Mouse (Mus musculus) cerebellum, adult (tissue): ENCODE results near the gene Rrad.
"Not testable (repeated sequence)": the region's sequence is repeated elsewhere in the genome, so short reads cannot be mapped to it uniquely, and the experiment has no call there.

Experiments used
- ATAC-seq: cut with Nextera tagmentation; 2 replicates; pipeline ENCODE4 v1.9.2; 2017; ENCODE audit warnings: mild to moderate bottlenecking, moderate library complexity, mixed read lengths; ENCODE audit not compliant: insufficient number of reproducible peaks, low FRiP score, low TSS enrichment

Rrad gene

DNA sequence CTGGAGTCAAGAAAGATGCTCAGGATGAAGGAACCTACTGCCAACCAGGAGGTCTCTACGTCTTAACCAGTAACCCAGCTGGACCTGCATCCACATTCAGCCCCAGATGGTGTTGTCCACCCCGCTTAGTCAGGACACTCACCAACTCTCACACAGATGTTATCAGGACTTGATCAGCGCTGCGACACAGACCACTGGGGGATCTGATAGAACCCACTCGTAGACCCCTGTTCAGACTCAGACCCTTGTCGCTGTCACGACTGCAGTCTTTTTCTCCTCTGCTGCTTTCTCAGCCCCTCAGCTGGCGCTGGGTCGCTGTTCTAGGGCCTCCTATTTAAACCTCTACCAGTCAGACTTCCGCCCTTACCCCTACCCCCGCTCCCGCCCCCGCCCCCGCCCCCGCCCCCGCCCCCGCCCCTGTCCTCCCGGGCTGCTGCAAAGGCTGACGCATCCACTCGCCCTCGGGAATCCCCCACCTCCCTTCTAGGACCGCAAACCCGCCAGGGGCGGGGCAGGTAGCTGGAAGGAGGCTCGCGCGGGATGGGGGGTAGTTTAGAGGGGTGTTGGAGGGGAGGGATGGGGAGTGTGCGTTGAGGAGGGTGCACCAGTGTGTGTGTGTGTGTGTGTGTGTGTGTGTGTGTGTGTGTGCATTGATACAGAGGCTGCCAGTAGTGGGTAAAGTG, at the start of gene Rrad:
Rrad (minus strand) TSS at position 347 of the 683 bp plus-strand sequence.
- ATAC-seq: no peak

DNA sequence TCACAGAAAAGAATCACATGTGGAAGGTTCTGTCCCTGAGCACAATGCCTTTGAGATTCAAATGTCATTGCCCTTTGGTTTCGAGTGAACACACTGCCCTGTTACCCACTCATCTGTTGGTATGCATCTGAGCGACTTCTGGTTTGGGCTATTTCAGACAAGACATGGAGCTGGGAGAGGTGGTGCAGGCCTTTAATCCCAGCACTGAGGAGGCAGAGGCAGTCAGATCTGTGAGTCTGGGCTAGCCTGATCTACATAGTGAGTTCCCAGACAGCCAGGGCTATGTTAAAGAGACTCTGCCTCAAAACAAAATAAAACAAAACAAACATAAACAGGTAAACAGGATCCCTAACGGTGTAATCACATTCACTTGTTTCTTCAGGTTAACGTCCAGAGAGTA, 24.5 kb upstream of the Rrad start:
- ATAC-seq: no peak

DNA sequence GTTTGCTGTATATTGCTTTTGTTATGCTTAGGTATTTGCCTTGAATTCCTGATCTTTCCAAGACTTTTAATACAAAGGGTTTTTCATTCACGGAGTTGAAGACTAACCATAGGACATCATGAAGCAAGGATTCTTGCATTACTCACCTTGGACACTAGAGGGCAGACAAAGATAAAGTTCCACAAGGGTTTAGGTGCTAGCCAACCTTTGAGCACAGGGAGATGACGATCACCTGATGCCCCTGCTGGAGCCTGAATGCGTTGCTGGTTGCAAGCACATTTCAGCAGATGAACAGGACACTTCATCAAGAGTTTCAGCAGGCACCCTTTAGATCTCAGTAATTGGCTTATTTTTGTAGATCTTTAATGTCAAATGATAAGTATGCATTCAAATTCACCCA, 23.9 kb upstream of the Rrad start:
- peak; percentile 95 for ATAC-seq

DNA sequence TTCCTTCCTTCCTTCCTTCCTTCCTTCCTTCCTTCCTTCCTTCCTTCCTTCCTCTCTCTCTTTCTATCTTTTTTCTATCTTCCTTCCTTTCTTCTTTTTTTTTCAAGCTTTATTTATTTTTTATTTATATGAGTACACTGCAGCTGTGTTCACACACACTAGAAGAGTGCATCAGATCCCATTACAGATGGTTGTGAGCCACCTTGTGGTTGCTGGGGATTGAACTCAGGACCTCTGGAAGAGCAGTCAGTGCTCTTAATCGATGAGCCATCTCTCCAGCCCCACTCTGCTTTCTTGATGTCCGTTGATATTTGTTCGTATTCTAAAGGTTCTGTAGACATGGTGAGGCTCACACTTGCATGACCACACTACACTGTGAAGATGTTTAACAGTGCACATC, 13.1 kb upstream of the Rrad start:
- not testable (repeated sequence) for ATAC-seq

DNA sequence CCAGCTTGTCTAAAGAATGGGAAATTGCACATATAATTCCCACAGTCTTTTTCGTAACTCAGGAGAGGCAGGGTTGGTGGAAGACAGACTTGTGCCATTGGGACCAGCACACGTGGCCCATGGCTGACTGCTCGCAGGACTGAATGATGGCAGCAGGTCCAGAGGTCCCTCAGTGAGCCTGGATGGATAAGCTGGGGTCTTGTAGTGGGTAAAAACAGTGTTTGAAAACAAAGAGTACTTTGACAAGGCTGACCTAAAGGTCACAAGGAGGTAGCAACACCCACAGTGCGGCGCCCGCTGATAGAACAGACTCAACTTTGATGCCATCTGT, 11.2 kb upstream of the Rrad start:
- no peak for ATAC-seq

DNA sequence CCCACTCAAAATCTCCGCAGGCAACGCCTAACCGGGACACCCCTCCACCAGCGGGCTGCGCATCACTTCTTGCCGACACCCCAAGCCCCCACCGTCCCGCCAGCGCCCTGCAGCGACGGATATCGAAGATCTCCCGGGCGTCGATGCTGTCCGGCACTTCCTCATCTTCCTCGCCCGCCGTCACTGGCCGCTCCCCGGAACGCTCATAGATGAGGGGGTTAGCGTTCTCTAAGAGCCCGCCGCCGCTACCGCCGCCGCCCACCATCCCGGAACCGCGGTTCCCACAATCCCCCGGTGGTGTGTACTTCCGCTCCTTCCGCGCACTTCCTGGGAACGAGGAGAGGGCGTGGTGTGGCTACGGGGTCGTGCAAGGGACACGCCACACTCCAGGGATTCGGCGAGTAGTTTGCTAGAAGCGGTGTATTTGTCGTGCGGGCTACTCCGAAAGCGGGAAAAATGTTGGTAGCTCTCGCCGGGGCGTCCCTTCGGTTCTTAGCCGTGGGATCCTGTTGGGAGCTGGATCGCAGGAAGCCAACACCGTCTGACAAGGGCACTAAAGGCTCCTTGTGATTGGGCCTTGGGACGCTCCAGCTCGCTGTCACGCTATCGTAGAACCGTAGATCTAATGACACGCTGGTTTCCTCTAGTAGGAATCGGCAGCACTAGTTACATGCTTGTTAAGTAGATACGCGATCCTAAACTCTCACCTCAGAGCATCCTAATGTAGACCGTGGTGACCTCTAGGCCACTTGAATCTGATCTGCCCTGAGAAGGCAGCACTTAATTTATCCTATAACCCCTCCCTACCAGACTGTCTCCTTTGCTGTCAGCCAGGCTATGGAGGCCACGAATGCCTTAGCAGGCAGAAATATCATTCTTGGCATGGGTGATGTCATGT, 10.5 kb upstream of the Rrad start, which contains the start of gene Ciao2b:
Ciao2b (minus strand) TSS at position 540 of the 898 bp plus-strand sequence.
- ATAC-seq: peak; percentile 96

DNA sequence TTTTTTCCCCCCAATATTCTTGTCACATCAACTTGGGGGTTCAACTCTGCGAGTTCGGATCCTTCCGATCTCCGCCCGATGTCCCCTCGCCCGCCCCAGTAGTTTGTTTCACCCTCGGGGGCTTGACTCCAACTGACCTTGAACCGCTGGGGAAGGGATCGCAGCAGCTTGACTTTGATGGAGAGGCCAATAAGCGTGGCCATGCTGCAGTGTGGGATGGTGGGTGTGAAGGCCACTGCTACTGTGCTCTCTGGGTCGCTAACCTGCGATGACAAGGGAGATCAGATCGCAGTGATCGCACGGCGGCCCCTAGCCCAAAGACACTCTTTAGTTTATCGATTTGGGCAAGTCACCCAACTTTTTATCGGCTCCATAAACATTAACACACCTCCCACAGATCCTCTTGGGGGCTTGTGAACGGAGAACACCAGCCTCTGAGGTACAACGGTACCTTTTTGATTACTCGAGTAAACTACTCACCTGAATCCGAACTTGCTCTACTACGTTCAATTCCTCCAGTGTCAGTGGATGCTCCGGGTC, 9.8 kb upstream of the Rrad start:
- ATAC-seq: no peak

DNA sequence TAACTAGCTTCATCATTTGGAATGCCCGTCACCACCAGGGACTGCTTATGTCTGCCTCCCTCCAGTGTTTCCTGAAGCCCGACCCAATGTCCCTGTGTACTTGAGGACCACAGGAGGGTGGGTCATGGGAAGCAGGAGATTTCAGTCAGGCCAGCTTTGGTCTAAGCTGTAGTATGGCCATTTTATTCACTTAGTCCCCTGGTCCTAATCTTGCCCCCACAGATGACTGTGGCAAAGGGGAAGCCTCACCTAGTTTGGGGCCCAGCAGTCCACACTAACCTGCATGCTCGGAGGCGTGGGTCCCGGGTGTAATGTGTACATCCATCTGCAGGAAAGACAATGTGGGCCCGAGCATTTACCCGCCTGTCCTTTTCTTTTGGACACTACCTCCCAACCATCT, 9.1 kb upstream of the Rrad start:
- no peak for ATAC-seq

DNA sequence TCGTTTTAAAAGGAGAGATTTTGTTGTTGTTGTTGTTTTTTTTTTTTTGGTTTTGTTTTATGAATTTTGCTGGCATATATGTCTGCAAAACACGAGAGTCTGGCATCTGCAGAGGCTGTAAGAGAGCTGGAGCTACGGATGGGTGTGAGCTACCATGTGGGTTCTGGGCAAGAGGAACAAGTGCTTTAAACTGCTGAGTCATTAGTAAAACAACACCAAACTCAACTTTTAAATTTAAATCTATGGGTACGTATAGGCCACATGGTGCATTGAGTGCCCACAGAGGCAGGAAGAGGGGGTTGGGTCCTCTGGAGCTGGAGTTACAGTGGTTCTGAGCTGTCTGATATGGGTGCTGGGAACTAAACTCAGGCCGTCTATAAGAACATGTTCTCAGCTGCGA, 6.9 kb upstream of the Rrad start:
- ATAC-seq: no peak

DNA sequence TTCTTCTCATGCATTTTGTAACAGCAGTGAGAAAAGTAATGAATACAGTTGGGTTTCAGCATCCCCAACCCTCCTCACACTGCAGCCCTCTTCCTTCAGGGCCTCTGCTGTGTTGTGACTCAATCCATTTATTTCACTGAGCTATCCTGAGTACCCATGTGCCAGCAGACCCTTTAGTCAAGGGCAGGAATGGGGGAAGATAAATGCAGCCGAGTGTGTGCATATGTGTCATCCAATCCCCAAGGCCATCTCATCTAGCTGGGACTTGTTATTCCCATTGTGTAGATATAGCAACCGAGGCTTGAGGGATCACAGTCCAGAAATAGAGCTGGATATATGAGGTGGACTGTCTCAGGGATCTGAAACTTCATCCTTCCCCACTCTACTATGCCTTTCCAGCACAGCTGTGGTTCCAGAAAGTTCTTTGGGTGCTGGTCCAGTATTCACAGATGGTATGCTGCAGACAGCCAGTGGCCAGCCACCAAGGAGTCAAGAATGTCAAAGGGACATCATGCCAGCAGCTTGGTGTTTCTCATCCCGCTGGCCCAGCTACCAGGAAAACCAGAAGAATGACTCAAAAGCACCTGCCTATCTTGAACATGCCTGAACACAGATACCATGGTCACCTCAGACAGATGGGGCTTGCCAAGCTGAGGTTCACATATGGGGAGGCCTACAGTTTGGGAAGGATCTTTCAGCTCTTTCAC, 4.0 kb upstream of the Rrad start:
- ATAC-seq: no peak

DNA sequence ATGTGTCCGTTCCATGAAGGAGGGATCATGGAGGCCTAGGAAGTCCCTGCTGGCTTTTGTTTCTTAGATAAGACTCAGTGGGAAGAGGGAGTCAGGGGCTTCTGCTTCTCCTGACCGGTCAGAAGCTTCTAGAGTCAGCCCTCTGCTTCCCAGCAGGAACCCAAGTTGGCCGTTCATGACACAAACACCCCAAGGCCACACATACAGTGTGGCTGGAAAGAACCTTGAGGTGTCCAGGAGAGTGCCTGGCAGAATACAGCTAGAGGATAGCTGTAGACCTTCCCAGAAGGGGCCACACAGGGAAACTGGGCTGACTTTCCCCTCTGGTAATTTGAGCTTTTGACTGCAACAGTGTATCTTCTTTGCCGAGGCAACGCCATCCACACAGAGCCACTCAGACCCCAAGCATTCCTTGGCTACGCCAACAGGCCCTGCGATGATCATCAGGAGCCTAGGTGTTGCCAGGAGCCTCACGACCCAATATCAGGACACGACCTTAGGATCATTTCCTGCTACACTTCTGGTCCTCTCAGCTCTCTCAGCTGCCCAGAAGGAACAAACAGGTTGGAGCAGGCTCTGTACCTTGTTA, 2.1 kb upstream of the Rrad start:
- no peak for ATAC-seq

DNA sequence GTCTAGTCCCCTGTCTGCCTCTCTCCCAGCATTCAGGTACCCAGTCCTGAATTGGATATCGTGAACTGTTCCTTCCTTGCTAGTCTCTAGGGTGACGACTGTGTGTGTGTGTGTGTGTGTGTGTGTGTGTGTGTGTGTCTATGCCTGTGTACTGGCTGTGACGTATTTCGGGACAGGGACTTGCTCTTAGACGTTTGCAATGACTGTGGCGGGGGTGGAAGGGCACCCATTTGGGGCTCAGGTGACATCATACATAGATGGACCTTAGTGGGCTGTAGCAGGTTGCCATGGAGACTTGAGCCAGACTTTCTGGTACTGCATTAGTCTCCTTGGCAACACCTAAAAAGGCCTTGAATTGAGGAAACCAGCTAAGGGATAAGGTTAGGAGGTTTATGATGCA, 1.4 kb upstream of the Rrad start:
- no peak for ATAC-seq

DNA sequence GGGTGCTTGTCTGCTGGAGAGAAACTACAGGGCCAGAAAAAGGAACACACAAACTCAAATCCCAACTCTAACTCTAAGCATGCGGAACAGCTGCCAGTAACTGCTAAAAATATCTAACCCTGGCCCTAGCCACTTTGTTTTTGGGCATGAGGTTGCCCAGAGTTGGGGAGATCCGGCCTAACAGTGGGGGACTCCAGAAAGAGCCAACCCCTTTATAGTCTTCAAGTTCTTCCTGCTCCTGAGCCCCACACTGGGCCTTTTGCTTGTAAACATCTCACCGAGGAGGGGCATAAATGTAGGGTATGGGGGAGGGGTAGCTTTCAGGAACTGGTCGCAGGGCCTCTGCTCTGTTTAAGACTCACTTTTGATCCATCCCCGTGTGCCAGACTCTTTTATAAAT, 848 bp upstream of the Rrad start:
- no peak for ATAC-seq

DNA sequence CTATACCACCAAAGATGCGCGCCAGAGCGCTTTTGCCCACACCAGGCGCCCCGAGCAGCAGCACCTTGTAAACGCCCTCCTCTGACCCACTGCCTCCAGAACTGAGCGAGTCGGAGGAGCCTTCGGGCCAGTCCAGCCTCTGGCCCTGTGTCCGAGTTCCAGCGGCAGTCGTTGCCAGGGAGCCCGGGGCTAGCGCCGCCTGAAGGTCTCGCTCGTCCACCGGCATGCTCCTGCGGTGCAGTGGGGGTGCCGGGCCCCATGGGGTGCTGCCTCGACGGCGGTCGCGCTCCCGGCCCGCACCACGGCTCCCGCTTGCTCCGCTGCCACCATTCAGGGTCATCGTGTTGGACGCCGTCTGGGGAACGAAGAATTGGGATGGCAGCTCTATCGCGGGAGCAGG, 553 bp downstream of the Rrad start:
- ATAC-seq: no peak

DNA sequence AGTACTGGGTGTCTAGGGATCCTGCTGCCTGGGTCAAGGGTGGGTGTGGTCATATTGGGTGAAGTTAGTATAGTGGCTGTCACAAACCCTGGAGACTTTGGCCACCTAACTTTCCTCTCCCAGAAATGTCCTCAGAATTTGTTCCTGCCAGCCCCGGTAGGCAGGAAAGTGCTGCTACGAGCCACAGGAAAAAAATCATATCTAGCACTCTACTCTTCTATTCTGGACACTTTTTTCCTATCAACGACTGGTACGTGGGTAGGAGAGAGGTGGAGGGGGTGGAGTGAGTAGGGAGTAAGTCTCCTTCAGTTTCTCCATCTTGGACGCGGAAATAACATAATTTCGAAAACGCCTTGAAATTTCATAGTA, 1.0 kb downstream of the Rrad start:
- no peak for ATAC-seq

DNA sequence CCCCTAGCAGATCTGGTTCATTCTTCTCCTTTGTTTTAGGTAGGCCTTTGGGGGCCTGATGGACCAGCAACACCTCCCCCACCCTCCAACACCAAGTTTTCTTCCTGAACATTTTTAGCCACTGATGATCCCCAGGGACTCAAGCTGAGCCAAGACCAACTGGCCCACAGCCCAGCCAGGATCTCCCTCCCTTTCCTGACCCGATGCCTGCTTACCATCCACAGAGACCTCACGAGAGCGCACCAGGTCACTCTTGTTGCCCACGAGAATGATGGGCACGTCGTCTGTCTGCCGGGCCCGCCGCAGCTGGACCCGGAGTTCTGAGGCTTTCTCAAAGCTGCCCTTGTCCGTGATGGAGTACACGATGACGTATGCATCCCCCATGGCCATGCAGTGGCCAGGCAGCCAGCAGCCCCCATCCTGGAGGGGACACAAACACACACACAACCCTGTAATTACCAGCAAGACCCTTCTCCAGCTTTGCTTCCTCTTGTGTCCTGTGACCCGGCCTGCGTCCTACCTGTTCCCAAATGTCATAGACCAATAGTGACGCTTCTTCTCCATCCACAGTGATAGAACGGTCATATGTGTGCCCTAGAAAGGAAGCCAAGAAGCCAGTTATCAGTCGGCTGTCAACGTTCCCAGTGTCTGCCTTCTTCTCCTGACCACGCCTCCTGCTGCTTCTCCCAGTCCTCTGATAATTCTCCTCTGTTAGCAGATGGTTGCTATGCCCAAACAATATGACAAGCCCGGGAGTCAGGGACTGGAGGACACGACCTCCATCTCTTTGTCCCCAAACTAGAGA, 1.6 kb downstream of the Rrad start:
- no peak for ATAC-seq

DNA sequence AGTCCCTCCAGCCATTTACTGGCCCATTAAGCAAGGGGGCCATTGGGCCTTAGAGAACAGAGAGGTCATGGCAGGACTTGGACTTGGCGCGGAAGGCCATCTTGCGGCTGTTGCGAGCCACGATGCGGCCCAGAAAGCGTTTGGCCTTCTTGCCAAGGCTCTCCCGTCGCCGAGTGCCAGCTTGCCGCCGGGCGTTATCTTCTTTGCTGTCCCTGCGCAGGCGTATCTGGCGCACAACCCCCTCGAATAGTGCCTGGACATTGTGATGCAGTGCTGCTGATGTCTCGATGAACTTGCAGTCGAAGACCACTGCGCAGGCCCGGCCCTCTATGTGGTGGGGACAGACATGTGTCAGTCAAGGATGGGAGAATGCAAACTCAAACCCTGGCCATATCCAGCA, 2.7 kb downstream of the Rrad start:
- ATAC-seq: no peak

DNA sequence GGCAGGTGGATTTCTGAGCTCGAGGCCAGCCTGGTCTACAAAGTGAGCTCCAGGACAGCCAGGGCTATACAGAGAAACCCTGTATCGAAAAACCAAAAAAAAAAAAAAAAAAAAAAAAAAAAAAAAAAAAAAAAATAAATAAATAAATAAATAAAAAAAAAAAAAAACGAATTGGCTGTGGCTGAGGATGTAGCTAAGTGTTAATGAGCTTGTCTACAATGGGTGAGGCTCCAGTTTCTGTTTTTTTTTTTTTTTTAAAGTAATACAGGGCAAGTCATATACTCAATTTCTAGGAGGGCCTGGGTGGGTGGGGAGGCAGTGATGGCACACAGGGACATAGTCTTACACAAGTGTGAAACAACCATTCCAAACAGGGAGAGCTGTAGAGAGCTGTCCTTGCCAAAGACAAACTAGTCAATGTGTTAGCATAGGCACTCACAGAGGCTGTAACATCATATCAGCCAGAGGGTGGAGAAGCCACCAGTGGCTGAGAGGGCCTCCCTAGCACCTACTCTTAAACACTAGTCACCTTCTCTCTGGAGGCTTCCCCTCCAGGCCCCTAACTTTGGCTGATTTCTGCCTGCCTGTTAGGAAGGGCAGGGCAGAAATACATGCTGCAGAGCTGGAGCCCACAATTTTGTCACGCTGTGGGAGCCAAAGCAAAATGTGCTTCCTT, 3.9 kb downstream of the Rrad start:
- no peak for ATAC-seq

DNA sequence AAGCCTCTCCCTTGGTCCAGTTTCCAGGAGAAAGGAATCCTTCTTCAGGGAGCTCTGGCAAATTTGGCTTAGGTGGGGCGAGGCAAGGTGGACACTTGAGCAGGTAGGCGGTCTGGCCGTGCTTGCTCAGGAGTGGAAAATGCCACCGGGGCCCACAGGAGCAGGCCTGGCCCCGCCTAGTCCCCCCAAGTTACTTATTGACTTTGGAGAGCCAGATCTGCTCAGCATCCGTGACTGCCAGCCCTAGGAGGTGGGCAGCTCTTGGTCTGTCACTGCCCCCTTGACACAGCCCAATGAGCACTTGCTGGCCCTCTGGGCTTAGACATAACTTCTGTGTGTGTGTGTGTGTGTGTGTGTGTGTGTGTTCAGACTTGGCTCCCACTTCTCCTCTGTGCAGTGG, 7.0 kb downstream of the Rrad start, which contains the start of gene Cdh16:
Cdh16 (minus strand) TSS at position 236 of the 400 bp plus-strand sequence.
- no peak for ATAC-seq
